Mouse (Mus musculus) urinary bladder, postnatal 4 days (tissue): ENCODE data around the gene Adi1.
A peak's percentile ranks its signal among the peaks of the same experiment; 100 is the strongest.

ENCODE experiments used
- DNase-seq, 2 experiments: peaks; one replicate each; pipeline ENCODE4 v3.0.0; 2021 to 2022; ENCODE audit warnings: low spot score in 2 of 2

Gene Adi1

DNA sequence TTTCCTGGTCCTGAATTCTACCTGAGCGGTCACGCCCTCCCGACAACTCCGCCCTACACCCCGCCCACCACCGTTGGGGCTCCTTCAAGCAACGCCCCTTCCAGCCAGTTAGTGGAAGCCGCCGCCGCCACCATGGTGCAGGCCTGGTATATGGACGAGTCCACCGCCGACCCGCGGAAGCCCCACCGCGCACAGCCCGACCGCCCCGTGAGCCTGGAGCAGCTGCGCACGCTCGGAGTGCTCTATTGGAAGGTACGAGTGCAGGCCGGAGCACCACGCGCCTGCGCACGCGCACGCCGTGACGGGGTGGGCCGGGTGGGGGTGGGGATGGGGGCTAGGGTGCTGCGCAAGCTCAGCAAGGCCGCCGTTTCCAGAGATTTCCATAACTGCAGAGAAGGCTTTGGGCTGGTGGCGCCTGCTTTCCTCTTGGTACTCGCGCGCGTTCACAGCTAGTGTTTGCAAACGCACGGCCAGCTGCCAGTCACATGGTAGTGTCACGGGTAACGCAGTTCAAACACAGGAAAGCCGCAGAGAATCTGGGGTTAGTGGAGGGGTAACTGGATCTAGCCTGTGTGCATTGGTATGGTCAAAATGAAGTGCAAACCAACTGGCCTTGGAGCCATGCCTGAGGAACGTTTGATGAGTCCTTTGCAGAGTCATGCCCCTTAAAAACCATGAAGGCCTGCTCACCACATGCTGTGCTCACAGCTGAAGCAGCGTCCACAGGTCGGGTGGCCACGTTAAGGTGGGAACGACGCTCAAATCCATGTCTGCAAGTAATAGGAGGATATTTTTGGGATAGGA is at the start of gene Adi1:
Gene Adi1 (plus strand): TSS at position 111 of the 804 bp plus-strand sequence.
- peak; percentile 79 to 82 for DNase-seq

GRCm38 (mm10) chr12:28625407-28625806 is 49.6 kb upstream of the Adi1 start:
- DNase-seq: no peak

GRCm38 (mm10) chr12:28627092-28627491 is 47.9 kb upstream of the Adi1 start:
- no peak for DNase-seq

DNA sequence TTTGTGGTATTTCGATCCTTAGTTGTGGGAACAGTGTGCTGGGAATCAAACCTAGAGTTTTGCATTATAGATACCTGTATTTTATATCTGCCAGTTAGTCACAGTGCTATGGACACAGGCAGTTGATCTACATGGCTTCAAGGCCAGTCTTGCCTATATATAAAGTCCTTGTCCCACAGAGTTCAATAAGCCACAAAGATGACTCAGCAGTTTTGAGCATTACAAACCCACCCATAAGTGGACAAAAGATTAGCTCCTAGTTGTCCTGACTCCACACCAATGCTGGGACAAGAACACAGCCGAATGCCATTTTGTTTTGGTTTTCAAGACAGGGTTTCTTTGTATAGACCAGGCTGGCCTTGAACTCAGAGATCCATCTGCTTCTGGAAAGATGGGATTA is 46.6 kb upstream of the Adi1 start:
- DNase-seq: no peak

- no peak for DNase-seq
Observed at GRCm38 (mm10) chr12:28635058-28635534, 39.9 kb upstream of the Adi1 start.

- DNase-seq: peak; percentile 87 to 92
Observed at GRCm38 (mm10) chr12:28635535-28636476, 39.2 kb upstream of the Adi1 start, which contains the start of gene Rps7. Gene Rps7 (minus strand): TSS chr12:28635953.

DNA sequence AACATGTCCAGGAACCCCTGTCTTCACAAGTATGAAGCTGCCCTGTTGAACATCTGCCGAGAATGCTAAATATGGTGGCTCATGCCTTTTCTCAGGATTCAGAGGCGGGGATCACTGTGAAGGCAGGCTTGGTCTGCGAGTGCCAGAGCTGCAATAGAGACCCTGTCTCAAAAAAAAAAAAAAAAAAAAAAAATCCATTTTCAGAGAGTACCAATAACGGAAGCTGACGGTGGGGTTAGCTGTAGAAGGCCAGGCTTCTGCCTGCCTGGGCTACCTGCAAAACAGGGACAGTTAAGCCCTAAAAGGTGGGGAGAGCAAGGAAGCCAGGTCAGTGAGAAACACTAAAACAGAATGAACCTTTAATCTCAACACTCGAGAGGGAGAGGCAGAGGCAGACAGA is 38.5 kb upstream of the Adi1 start:
- no peak for DNase-seq

GRCm38 (mm10) chr12:28638778-28639177 is 36.3 kb upstream of the Adi1 start:
- DNase-seq: no peak

DNA sequence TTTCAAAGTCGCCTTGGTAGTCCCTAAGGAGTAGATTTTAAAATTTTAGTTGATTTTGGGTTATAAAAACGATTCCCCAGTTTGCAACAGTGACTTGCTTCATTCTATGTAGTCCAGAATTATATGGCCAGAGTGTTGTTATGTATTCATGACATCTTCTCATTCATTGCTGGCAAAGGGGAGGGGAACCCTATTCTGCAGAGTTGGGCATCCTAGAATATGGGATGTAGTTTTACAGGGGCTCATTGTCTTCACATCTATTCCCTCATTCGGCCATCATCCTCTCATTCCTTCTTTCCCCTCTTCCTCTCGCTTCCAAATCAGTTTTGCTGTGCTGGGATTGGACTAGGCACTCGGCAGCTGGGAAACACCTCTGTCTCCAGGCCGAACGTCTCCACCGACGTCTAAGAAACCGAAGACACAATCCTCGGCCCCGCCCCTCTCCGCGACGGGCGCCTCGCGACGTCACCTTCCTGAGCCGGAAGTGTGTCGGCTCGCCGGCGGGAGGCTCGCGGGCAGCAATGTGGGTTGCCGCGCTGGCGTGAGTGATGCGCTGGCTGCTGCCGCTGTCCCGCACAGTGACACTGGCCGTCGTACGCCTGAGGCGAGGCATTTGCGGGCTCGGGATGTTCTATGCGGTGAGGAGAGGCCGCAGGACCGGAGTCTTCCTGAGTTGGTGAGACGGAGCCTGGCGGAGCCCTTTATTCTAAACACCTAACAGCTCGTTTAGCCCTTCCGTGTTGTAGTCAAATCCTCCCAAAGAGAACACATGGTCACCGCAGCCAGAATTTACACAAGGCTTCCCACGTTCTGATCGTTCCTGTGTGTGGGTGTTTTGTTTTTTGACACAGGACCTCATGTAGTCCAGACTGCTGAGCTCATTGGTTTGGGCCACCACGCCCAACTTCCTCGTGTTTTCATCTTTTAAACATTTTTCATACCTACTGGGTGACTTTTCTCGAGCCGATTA is 25.6 kb upstream of the Adi1 start, which contains the start of gene Rnaseh1:
Gene Rnaseh1 (plus strand): TSS at position 462 of the 970 bp plus-strand sequence.
- peak; percentile 83 to 90 for DNase-seq

DNA sequence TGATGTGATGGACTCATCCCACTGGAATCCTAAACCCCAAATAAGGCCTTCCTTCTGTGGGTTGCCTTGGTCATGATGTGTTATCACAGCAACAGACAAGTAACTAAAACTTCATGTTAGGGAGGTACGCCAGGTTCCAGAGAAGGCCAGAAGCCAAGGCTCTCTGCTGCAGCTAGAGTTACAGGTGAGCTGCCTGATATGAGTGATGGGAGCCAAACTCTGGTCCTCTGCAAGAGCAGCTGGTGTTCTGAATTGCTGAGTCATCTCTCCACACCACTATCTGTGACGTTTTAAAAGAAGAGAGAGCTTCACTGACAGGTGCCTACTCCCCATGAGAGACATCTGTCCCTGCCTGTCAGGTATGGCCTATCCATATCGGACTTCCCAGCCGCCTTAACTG is 12.4 kb upstream of the Adi1 start:
- DNase-seq: no peak

- DNase-seq: no peak
Observed at GRCm38 (mm10) chr12:28666734-28667133, 8.3 kb upstream of the Adi1 start.

DNA sequence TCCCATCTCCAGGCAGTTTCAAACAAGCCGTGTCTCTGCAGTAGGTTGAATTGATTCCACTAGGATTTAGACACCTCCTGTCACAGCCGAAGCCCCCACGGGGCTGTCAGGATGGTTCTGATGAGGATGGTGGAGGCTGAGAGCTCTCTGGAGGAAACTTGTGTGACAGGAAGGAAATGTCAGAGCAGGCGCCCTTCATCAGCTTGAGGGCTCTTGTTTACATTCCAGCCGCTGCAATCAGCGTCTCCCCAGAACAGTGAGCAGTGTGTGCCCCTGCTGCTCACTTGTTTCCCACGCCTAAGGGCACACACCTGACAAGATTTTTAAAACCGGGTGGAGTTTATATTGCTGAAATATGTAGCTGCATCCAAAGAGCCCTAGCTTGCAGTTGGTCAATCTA is 7.7 kb upstream of the Adi1 start:
- no peak for DNase-seq

DNA sequence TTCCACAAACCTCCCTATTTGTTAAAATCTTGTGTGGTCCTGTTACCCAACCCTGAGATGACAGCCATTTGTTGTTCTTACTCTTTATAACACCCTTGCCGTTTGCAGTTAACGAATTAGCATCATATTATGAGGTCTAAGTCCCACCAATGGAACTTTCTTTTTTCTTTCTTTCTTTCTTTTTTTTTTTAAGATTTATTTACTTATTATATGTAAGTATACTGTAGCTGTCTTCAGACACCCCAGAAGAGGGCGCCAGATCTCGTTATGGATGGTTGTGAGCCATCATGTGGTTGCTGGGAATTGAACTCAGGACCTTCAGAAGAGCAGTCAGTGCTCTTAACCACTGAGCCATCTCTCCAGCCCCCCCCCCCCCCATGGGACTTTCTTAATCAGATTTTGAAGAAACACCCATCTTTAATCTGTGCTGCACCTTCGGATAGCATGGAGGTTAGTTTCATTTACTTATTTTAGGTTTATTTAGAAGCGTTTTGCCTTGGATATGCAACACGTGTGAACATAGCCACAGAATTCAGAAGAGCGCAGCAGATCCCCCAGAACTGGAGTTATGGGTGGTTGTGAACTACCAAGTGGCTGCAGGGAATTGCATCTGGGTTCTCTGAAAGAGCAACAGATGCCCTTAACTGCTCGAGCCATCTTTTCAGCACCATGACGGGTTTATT is 852 bp upstream of the Adi1 start:
- no peak for DNase-seq

GRCm38 (mm10) chr12:28675925-28676209 is 836 bp downstream of the Adi1 start:
- DNase-seq: no peak

GRCm38 (mm10) chr12:28684674-28685073 is 9.6 kb downstream of the Adi1 start:
- DNase-seq: no peak

- no peak for DNase-seq
Observed at GRCm38 (mm10) chr12:28685771-28686170, 10.7 kb downstream of the Adi1 start.

DNA sequence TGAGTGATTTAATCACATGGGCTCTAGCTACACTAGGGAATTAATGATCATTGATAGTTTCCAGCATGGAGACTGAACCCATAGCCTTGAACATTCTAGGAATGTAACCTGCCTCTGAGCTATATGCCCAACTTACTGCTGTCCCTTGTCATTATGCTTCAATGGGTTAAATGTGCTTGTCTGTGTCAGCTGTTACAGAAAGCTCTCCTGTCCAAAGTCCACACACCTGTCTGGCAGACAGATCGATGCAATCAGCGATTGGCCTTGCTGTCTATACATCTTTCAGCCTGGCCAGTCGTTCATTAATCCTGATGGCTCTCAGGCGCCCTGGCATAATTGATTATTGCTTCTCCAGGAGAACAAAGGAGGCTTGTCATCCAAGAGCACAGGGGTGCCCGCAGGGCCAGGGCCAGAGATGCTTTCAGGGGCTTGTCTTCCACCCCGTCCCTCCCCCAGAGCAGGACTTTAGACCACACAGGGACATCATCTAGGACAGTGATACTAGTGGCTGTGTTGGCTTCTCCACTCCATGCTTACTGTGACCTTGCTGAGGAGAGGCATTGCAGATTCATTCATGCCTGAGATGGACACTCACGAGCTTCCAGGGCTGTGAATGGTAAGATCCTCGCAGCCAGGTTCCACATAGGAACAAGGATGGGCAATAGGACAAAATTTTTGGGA is 11.3 kb downstream of the Adi1 start:
- DNase-seq: no peak

GRCm38 (mm10) chr12:28688996-28689395 is 14.0 kb downstream of the Adi1 start:
- no peak for DNase-seq

DNA sequence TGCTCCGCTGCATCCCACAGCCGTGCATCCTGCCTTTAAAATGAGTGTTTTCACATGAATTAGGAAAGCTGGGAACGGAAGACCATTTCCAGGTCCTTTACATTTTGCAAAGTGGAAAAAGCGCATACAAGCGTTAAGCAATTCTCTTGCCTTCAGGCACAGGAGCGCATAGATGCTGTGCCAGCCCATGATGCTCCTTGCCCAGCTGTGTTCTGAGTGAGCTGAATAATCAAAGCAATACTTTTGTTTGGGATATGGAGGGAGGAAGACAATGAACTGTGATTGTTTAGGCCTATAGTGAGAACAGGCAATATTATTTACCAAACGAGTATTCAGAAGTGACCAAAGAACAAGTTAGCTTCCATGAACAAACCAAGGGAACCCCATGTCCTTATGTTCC is 15.7 kb downstream of the Adi1 start:
- DNase-seq: no peak

DNA sequence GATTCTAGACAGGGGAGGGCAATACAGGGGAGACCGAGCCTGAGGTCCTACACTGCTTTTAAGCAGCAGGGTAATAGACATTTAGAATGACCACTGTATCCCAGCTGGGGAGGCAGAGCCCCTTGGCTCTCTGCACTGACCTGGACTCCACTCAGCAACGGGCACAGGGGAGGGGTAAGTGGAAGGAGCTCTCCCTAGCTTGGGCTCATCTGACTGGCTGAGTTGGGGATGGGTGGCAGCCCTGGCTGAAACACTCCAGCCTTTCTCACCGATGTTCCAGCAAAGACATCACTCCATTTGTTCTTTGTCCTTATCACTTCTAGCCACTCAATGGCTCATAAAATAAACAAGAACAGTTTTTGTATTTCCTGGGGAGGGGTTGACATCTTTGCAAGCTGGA is 18.7 kb downstream of the Adi1 start:
- no peak for DNase-seq
